Mouse (Mus musculus) naive thymus-derived CD4-positive, alpha-beta T cell, adult 2 months (primary cell): ENCODE measurements at regions not wholly inside any gene's neighbourhood (a gene's known extent, or its start where the extent isn't known, plus 50 kb on each side); places are given as distances from the start of the nearest gene placed in this dataset.

ENCODE experiments used
- DNase-seq: peaks from one replicate; pipeline ENCODE4 v3.0.0-alpha.2; 2011; ENCODE audit warnings: low read depth

- DNase-seq, result no peak
These were observed 464.8 kb upstream of the Marcks start for GRCm38 (mm10) chr10:37603529-37603928.

DNA sequence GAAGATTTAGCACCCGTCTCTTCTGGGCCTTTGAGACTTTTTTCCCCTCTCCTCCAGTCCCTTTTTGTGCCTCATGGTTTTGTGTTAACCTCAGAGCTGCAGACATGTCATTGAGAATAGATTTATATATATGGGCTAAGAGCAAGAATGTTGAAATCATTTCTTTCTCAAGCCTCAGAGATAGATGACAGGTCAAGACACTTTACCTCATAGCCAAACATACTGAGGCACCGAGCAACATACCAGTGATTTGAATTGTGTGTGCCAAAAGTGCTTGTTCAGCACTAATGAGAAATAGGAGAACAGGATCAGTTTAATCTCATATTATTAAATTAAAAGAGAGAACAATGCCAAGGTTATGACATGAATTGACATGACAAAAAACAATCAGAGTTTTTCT, 464.2 kb upstream of the Marcks start:
- DNase-seq, result no peak

DNA sequence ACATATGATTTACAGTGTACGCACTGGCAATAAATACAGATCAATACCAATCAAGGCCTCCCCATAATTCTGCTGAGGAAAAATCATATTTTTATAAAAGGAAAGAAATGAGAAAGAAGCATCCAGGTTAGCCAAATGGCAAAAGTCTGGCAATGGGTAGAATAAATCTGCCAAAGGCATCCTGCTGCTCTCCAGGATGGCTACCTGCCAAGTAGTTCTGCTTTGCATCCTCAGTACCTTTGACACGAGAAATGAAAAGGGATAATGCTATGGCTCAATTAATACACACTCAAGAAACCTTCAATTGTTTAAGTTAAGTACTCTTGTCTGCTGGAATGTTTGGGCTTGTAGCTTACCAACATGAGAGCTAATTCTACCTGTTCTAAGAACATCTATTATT, 451.2 kb upstream of the Marcks start:
- DNase-seq, result no peak

GRCm38 (mm10) chr10:37589009-37589408, 450.3 kb upstream of the Marcks start:
- DNase-seq, result no peak

- no peak for DNase-seq
These were observed 432.5 kb upstream of the Marcks start for GRCm38 (mm10) chr10:37571171-37571570.

- DNase-seq, result no peak
These were observed 423.0 kb upstream of the Marcks start for GRCm38 (mm10) chr10:37561705-37562104.

DNA sequence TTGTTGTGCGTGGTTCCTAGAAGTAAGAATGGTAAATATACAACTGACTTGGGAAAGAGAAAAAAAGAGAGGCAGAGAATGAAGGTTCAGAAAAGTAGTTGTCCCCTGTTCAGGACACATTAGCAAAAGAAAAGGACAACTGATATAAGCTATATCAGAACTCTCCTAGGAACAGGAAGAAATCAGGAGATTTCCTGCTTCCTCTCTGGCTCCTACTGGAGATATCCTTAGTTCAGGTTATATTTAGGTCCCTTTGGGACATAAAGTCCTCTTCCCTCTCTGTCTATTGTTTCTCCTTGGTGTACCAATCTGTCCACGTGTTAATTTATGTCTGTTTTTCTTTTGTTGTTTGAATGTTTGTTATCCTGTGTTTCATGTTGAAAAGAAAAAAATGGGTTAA, 410.7 kb upstream of the Marcks start:
- no peak for DNase-seq

- DNase-seq, result no peak
These were observed 402.0 kb upstream of the Marcks start for GRCm38 (mm10) chr10:37540703-37541102.

DNA sequence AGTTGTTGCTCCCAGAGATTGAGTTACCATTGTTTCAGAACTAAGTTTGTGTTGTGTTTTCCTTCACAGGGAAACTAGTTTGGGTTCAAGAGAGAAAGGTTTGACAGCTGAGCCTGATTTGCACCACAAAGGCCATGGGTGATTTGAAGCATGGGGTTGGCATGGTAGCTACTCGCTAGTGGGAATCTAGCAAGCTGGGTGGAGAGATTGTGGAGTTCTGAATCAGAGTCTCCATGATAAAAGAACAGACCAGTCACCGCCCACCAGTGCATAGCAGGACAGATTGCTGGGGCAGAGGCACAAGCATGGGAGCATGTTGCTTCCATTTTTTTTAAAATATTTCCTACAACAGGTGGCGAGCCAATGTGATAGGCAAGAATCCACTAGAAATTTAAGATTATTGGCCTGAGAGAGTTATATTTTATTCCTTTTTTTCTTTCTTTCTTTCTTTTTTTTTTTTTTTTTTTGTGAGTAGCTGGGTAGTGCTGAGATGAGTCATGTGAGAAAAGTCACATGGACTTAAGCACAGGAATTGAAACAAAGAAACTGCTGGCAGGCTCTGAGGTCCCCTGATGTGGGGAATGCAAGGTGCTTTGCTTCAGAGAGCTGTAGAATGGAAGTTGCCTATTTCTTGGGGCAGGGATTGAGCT, 367.4 kb upstream of the Marcks start:
- no peak for DNase-seq

DNA sequence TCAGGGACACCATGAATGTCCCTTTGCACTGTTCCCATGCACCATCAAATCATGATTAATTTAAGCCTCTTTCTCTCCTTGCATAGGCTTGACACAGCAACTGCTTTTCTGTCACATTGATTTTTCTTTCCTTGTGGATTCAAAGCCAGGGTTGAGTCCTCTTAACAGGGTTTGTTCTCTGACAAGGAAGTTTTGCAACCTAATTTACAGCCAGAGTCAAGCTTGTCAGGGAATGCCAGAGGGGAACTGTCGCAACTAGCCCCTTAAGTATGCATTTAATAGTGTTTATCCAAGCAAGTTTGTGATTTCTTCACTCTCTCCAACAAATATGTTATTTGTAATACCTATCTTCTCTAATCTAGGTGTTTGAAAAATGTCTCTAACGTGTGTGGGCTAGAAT, 365.7 kb upstream of the Marcks start:
- no peak for DNase-seq

DNA sequence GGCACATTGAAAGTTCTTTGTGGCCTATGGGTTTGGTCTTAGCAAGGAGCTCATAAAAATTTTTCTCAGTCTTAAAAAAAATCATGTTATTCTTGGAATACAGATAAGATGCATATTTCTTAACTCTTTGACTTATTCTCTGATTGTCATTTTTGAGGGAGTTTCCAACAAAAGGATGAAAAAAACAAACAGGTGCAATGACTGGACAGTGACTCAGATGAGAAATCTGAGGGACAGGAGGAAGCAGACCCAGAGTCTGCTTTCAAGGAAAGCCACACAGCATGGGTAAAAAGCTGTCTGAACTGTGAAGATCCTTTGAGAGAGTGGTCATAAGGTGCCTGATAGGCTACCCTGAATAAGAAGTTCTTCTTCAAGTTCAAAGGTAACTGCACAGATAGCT, 363.8 kb upstream of the Marcks start:
- DNase-seq, result no peak

GRCm38 (mm10) chr10:37501043-37501442, 362.3 kb upstream of the Marcks start:
- no peak for DNase-seq

DNA sequence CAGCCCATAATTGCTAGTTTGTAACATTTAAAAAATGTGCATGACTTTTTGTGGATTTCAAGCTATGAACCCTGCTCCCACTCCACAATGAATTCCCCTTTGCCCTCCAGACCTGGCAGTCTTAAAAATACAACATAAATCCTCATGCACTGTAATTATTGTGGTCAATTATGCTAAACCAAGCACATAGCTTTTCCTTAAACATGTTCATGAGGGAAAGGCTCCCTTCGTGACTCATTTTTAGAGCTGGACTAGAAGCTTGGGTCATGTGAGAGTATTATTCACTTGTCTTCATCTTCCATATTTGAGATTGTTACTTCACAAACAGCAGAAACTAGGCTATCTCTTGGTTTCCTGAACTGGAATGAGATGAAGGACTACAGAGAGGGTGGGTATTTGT, 356.7 kb upstream of the Marcks start:
- DNase-seq, result no peak

DNA sequence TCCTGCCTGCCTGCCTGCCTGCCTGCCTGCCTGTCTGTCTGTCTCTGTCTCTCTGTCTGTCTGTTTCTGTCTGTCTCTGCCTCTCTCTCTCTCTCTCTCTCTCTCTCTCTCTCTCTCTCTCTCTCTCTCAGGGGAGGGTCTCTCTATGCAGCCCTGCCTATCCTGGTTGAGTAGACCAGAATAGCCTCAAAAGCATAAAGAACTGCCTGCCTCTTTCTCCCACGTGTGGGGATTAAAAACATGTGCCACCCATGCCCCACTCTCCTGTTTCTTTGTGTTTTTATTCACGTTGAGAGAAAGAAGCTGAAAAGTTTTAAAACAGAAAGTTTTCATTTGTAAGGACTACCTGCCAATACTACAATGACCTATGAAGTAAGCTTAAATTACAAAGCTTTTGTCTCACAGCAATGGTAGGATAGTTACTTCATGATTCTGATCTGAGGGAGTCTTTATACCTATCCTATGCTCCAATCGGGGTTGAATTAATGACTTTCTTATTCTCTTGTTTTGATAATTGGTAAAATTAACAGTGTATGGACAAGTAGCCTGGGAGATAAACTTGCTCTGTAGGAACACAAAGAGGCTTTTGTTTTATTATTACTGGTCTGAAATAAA, 355.9 kb upstream of the Marcks start:
- DNase-seq, result no peak

DNA sequence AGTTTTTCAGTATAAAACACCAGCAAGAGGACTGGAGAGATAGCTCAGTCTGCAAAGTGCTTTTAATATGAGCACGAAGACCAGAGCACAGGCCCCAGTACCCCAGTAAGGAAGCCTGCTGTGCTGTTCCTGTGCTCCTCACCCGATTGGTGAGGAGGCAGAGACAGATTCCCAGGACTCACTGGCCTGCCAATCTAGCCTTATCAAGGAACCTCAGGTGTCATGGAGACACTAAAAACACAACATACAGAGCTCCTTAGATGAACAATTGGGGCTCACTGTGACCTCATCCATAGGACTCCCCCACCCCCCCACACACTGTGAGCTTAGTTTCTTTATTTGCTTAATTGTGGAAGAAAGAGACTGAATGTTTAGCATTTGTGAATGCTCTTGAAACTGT, 355.4 kb upstream of the Marcks start:
- DNase-seq, result no peak

- no peak for DNase-seq
These were observed 345.7 kb upstream of the Marcks start for GRCm38 (mm10) chr10:37484311-37485023.

DNA sequence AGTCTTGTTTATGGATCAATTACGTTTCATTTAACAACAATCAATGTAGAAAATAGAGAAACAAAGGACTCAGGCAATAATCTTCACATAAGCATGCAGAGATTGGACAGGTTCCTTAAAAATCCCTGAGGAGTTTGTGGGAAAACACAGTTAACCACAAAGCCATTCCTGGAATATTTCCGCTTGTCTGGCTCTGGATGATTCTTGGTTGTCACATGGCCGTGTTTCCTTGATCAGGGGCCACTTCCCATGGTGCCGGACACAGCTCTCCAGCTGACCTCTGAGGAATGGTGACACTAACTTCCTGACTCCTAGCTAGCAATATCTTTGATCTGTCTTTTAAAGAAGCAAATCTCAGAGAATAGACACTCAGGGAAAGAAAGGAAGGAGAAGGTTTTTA, 344.8 kb upstream of the Marcks start:
- no peak for DNase-seq

DNA sequence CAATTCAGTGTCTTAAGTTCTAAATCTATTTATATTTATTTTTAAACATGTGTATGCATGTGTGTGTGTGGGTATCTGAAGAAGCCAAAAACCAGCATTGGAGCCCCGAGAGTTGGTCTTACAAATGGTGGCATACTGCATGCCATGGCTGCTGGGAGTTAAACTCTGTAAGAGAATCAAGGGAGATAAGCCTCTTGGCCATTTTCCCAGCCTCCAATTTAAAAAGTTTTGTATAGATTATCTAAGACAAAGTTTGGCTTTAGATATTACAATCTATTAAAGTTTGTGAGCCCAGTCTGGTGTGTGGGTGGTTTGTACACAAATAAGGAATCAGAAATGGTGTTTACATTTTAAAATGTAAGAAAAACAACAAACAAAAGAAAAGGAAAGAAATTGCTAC, 343.2 kb upstream of the Marcks start:
- no peak for DNase-seq

- DNase-seq, result no peak
These were observed 341.6 kb upstream of the Marcks start for GRCm38 (mm10) chr10:37480331-37480730.

GRCm38 (mm10) chr10:37478108-37478507, 339.4 kb upstream of the Marcks start:
- no peak for DNase-seq

DNA sequence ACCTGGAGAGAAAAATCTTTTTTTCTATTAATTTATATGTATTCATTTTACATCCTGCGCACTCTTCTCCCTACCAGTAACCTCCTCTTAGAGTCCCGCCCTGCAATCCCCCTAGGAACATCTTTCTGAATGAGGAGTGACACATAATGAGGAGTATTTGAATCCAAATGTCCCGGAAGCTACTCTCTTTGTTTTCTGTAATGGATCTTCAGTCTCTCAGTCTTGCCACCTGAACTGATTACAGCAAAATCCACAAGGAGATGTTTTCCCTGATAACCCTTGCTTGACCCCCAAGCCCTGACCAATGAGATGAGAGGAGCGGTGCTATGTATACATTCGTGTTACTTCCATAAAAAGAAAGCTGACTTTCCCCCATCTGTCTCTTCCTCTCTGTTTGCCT, 334.4 kb upstream of the Marcks start:
- no peak for DNase-seq

DNA sequence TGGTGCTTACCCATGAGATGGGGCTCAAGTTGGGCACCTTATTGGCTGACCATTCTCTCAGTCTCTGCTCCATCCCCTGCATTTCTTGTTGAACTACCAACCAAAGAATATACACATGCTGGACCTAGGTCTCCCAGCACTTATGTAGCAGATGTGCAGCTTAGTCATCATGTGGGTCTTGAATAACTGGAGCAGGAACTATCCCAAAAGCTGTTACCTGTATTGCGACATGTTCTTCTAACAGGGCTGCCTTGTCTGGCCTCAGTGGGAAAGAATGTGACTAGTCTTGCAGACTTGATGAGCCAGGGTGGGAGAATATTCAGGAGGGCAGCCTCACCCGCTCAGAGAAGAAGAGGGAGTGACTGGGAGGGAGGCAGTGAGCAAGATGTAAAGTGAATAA, 318.7 kb upstream of the Marcks start:
- DNase-seq, result no peak

DNA sequence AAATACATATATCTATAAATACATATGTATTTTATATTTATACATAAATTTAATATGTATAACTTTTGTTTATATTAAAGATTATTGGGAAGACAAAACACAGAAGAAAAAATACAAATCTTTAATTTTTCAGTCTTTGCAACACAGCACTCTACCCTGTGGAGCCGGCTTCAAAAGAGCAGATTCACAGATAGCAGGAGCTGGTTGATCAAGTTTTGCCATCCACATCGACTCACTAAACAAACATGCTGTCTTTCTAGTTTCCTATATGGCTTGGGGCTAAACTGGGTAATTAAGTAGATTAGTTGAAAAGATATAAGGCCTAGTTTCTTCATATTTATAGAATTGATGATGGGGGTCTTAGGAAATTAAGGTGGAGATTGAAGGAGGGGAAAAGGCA, 311.2 kb upstream of the Marcks start:
- DNase-seq, result no peak
